Mouse (Mus musculus) stomach, embryonic 16.5 days (tissue): ENCODE data around the gene Ccdc113. TPM values are rescaled to one million over a fixed set of nuclear protein-coding genes. Genes with fewer than 3 reads are reported as not detected.

ENCODE experiments used
- ATAC-seq: fragments of 200-750 bp; cut with Nextera tagmentation; 2 replicates; pipeline ENCODE4 v1.8.0; 2017; ENCODE audit warnings: moderate number of reproducible peaks, moderate TSS enrichment; ENCODE audit not compliant: insufficient read depth, low FRiP score
- H3K27ac ChIP-seq: fragments of 300-500 bp; sonication (generic); 2 replicates; pipeline ENCODE4 v1.5.1; 2014; ENCODE audit warnings: low read length
- H3K27me3 ChIP-seq: fragments of 300-500 bp; sonication (generic); 2 replicates; pipeline ENCODE4 v1.6.1; 2014; ENCODE audit warnings: low read length, control low read depth, mixed read lengths; ENCODE audit not compliant: control insufficient read depth, insufficient read depth
- H3K36me3 ChIP-seq: fragments of 300-500 bp; sonication (generic); 2 replicates; pipeline ENCODE4 v1.6.1; 2014; ENCODE audit warnings: low read length; ENCODE audit not compliant: control insufficient read depth, insufficient read depth
- H3K4me1 ChIP-seq: fragments of 300-500 bp; sonication (generic); 2 replicates; pipeline ENCODE4 v1.6.1; 2014; ENCODE audit warnings: low read length, control low read depth, mixed read lengths; ENCODE audit not compliant: control insufficient read depth, insufficient read depth
- H3K4me2 ChIP-seq: fragments of 300-500 bp; sonication (generic); 2 replicates; pipeline ENCODE4 v1.6.1; 2014; ENCODE audit warnings: low read depth, low read length, mixed read lengths
- H3K4me3 ChIP-seq: fragments of 300-500 bp; sonication (generic); replicated peaks from 2 replicates; pipeline ENCODE4 v1.5.1; 2014; ENCODE audit warnings: mild to moderate bottlenecking, low read length
- H3K9ac ChIP-seq: fragments of 300-500 bp; sonication (generic); 2 replicates; pipeline ENCODE4 v1.6.1; 2014; ENCODE audit warnings: low read length
- H3K9me3 ChIP-seq: fragments of 300-500 bp; sonication (generic); replicated peaks from 2 replicates; pipeline ENCODE4 v1.6.1; 2016; ENCODE audit warnings: low read length, control low read depth; ENCODE audit not compliant: control insufficient read depth
- WGBS: fragments of 180-500 bp; shearing (Covaris S2); extraction: QIAGEN DNeasy Blood & Tissue Kit; methylation state at CpG from one replicate; pipeline ENCODE4 v1.1.7; 2014; 5-methylcytosine and 5-hydroxymethylcytosine counted together
- polyA plus RNA-seq: library from polyadenylated mRNA; unstranded; fragments of >200 nt; fragmentation: Nextera tagmentation; extraction: Ambion mirVana; gene quantifications from 2 replicates; pipeline ENCODE4 v1.2.1, GENCODE M21; 2015

The Ccdc113 gene
- polyA plus RNA-seq, 1 experiment from 2014 or later: 0.31 TPM

- WGBS: 51% methylated on average over 9 of the region's 9 CpGs
- H3K9me3 ChIP-seq: no peaks in the 10 kb centered on the region
- H3K9ac ChIP-seq: no peak overlapping the region
- no peak overlapping the region for H3K4me2 ChIP-seq
- H3K27ac ChIP-seq: no peak overlapping the region
- H3K4me1 ChIP-seq: no peaks in the 10 kb centered on the region
- H3K36me3 ChIP-seq: no peaks in the 10 kb centered on the region
- H3K27me3 ChIP-seq: no peaks in the 10 kb centered on the region
- H3K4me3 ChIP-seq: no peak overlapping the region
- ATAC-seq: no peak
Observed at GRCm38 (mm10) chr8:95607210-95607609, 73.3 kb downstream of the Ccdc113 start.

Other genes starting within 250 kb of the Ccdc113 start
- gene Cngb1, start 227.5 kb upstream of the Ccdc113 start, polyA plus RNA-seq: 0.28 and 0.81 TPM in 2 replicates
- gene Tepp, start 223.5 kb upstream of the Ccdc113 start, polyA plus RNA-seq: not detected in 2 replicates
- 6.5 and 7.0 TPM in 2 replicates for gene Zfp319, start 202.1 kb upstream of the Ccdc113 start, polyA plus RNA-seq
- 38.7 and 42.0 TPM in 2 replicates for gene Usb1, start 201.8 kb upstream of the Ccdc113 start, polyA plus RNA-seq
- gene Mmp15, start 181.8 kb upstream of the Ccdc113 start, polyA plus RNA-seq: 13.4 and 15.3 TPM in 2 replicates
- 123 and 134 TPM in 2 replicates for gene Cfap20, start 99.2 kb upstream of the Ccdc113 start, polyA plus RNA-seq
- 6.8 and 7.6 TPM in 2 replicates for gene Csnk2a2, start 44.0 kb upstream of the Ccdc113 start, polyA plus RNA-seq
- gene Prss54, start 42.3 kb downstream of the Ccdc113 start, polyA plus RNA-seq: not detected in 2 replicates
- 15.8 and 16.1 TPM in 2 replicates for gene Gins3, start 99.4 kb downstream of the Ccdc113 start, polyA plus RNA-seq
- gene Ndrg4, start 142.9 kb downstream of the Ccdc113 start, polyA plus RNA-seq: 22.2 and 24.3 TPM in 2 replicates
- 16.8 and 18.3 TPM in 2 replicates for gene Setd6, start 181.8 kb downstream of the Ccdc113 start, polyA plus RNA-seq